Mouse (Mus musculus): ENCODE measurements at regions not wholly inside any gene's neighbourhood (a gene's known extent, or its start where the extent isn't known, plus 50 kb on each side); places are given as distances from the start of the nearest gene placed in this dataset.

DNA sequence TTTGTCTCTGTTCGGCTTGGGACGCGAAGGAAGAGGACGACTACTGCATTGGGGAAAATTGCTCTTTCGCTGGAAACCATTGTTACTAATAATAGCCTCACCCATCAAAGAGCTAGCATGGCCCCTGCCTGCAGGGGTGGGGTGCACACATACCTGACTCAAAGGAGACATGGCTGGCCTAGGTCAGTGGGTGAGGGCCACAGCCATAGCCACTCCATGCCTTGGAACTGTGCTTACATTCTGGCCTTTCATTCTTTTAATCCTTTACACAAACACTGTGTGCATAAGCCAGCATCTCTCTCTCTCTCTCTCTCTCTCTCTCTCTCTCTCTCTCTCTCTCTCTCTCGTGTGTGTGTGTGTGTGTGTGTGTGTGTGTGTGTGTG, 265.9 kb downstream of the Bcor start:
- no peak for ATAC-seq (ENCODE audit: insufficient number of reproducible peaks, low FRiP score, low TSS enrichment, low read depth)
- no peaks in the 10 kb centered on the region for H3K9me3 ChIP-seq (replicated peaks)
- no peaks in the 10 kb centered on the region for H3K36me3 ChIP-seq
- no peak overlapping the region for H3K27ac ChIP-seq (replicated peaks)
- H3K27me3 ChIP-seq = peaks cover 16% of the 10 kb centered on the region
- H3K4me1 ChIP-seq = no peaks in the 10 kb centered on the region
- 36% methylated on average over 6 of the region's 6 CpGs for WGBS
- no peak overlapping the region for H3K9ac ChIP-seq
- H3K4me3 ChIP-seq (replicated peaks) = no peak overlapping the region
- no peak overlapping the region for H3K4me2 ChIP-seq (replicated peaks)

DNA sequence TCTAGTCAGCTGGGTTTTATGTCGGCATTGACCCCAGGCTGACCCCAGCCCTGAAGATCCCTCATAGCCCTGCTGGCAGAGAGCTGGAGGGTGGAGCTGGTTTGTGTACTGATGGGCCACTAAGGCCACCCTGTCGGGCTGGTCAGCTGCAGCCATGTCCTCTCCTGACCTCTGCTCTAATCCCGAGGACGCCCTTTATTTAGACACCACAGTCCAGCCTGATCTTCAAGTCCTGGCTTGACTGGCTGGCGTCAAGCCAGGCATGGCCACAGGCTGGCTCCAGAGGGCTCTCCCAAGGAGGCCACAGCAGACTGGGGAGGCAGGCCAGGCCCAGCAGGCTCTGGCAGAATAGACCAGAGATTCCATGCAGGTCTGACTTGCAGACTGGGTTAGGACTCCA, 264.8 kb downstream of the Bcor start:
- Histone ChIP-seq H3K9ac (no peak overlapping the region), H3K27me3 (peaks cover 16% of the 10 kb centered on the region), H3K36me3 (no peaks in the 10 kb centered on the region), H3K27ac (replicated peaks) (no peak overlapping the region), H3K4me1 (no peaks in the 10 kb centered on the region), H3K4me2 (replicated peaks) (no peak overlapping the region), H3K9me3 (replicated peaks) (no peaks in the 10 kb centered on the region), H3K4me3 (replicated peaks) (no peak overlapping the region)
- ATAC-seq (ENCODE audit: insufficient number of reproducible peaks, low FRiP score, low TSS enrichment, low read depth) = no peak; the same call in 1 of the 2 replicates
- 41% methylated on average over 5 of the region's 5 CpGs for WGBS

DNA sequence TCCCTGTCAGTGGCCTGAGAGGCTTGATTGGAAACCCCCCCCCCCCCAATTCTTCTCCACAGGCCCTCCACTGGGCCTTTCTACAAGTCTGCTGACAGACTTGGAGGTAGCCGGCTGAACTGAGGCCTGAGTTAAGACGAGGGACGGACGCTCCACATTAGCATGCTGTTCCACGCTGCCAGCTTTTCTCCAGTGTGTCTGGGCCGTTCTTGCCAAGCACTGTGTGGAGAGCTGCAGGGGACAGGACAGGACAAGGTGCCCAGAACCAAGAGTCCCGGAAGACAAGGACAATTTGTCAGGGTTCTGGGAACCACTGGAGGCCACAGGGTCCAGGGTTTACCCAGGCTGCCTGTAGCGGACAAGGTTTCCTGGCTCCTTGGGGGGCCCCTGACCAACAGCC, 261.9 kb downstream of the Bcor start:
- Histone ChIP-seq H3K4me2 (replicated peaks) (no peak overlapping the region), H3K27me3 (peaks cover 11% of the 10 kb centered on the region; the same call in 1 of the 2 replicates), H3K27ac (replicated peaks) (no peak overlapping the region), H3K4me3 (replicated peaks) (no peak overlapping the region), H3K36me3 (no peaks in the 10 kb centered on the region), H3K9me3 (replicated peaks) (no peaks in the 10 kb centered on the region), H3K4me1 (no peaks in the 10 kb centered on the region), H3K9ac (no peak overlapping the region)
- ATAC-seq (ENCODE audit: insufficient number of reproducible peaks, low FRiP score, low TSS enrichment, low read depth) = no peak
- 80% methylated on average over 8 of the region's 8 CpGs for WGBS

DNA sequence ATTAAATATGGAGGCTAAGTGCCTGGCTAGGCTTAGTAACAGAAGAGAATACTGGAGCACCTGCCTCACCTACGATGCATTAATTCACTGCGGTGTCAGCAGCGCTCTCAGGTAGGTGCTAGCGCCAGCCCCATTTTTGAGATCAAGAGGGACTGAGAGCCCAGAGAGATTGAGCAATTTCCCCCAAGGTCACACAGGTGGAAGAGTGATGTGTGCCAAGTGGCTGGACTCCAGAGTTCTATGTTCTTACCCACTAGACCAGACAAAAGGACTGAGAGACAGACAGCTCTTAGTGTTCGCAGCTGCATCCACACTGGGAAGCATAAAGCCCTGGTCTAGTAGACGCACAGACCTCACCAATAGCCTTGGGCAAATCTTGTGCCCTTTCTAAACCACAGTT, 261.1 kb downstream of the Bcor start:
- Histone ChIP-seq H3K9ac (no peak overlapping the region), H3K27me3 (peaks cover 11% of the 10 kb centered on the region; the same call in 1 of the 2 replicates), H3K27ac (replicated peaks) (no peak overlapping the region), H3K36me3 (no peaks in the 10 kb centered on the region), H3K4me3 (replicated peaks) (no peak overlapping the region), H3K9me3 (replicated peaks) (no peaks in the 10 kb centered on the region), H3K4me1 (no peaks in the 10 kb centered on the region), H3K4me2 (replicated peaks) (no peak overlapping the region)
- ATAC-seq (ENCODE audit: insufficient number of reproducible peaks, low FRiP score, low TSS enrichment, low read depth) = no peak
- 83% methylated on average over 6 of the region's 6 CpGs for WGBS

DNA sequence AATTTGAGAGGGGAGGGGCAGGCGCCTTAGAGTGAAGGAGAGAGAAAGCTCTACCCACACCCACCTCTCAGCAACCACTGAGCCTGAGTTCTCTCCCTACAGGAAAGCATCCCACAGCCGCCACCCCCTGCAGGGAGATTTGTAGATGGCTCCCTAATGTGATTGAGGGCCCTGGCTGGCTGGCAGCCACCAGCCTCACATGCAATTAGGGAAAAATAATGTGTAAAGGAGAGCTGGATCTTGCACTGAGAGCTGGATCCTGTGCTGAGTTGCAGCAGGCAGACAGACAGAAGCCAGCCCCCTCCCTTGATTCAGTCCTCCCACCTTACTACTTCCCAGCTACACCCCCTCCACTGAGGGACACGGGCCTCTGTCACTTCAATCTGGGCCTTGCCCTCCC, 260.2 kb downstream of the Bcor start:
- peaks cover 11% of the 10 kb centered on the region; the same call in 1 of the 2 replicates for H3K27me3 ChIP-seq
- H3K4me3 ChIP-seq (replicated peaks) = no peak overlapping the region
- H3K4me2 ChIP-seq (replicated peaks) = no peak overlapping the region
- H3K9me3 ChIP-seq (replicated peaks) = no peaks in the 10 kb centered on the region
- H3K27ac ChIP-seq (replicated peaks) = no peak overlapping the region
- WGBS = 40% methylated on average over 3 of the region's 3 CpGs
- no peaks in the 10 kb centered on the region for H3K4me1 ChIP-seq
- no peaks in the 10 kb centered on the region for H3K36me3 ChIP-seq
- no peak overlapping the region for H3K9ac ChIP-seq
- ATAC-seq (ENCODE audit: insufficient number of reproducible peaks, low FRiP score, low TSS enrichment, low read depth) = no peak

DNA sequence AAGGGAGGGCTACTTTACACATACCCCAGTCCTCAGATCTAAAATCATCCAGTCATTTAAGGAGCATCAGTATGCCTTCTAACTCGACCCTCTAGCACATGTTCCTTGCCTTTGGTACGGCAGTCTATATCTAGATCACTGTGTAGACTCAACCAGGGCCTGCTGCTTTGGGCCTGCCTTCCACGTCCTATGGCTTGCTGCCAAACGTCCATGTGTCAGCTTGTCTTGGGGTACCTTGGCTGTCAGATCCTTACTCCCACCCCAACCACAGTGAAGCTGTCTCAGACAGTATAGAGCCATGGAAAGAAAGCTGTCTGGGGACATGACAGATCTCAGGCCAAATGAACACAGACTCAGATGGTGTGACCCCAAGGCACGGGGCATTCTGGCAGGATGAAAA, 258.4 kb downstream of the Bcor start:
- Histone ChIP-seq H3K9ac (no peak overlapping the region), H3K4me2 (replicated peaks) (no peak overlapping the region), H3K27ac (replicated peaks) (no peak overlapping the region), H3K27me3 (no peaks in the 10 kb centered on the region; the same call in 1 of the 2 replicates), H3K9me3 (replicated peaks) (no peaks in the 10 kb centered on the region), H3K36me3 (no peaks in the 10 kb centered on the region), H3K4me3 (replicated peaks) (no peak overlapping the region), H3K4me1 (no peaks in the 10 kb centered on the region)
- WGBS = 53% methylated on average over 5 of the region's 5 CpGs
- no peak for ATAC-seq (ENCODE audit: insufficient number of reproducible peaks, low FRiP score, low TSS enrichment, low read depth)

DNA sequence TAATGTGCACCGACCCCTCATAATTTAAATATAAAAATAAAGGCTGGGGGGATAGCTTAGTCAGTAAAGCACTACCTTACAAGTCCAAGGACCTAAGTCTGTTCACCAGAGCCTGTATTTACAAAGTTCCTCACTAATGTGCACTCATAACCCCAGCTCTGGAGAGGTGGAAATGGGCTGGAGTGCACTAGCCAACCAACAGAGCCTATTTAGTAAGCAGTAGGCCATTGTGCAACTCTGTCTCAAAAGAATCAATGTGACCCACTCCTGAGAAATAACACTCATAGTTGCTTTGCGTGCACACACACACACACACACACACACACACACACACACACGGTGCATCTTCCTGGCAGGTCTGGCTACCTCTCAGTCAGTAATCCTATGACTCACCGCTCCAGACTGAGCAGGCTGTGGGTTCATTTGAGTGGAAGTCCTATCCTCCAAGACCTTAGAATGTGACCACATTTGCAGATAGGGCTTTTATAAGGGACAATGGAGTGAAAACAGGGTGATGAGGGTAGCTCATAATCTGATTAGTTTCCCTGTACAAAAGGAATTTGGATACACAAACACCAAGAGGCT, 256.9 kb downstream of the Bcor start:
- no peak overlapping the region for H3K4me3 ChIP-seq (replicated peaks)
- 80% methylated on average over 4 of the region's 4 CpGs for WGBS
- H3K4me1 ChIP-seq = no peaks in the 10 kb centered on the region
- H3K27me3 ChIP-seq = no peaks in the 10 kb centered on the region; the same call in 1 of the 2 replicates
- no peak overlapping the region for H3K4me2 ChIP-seq (replicated peaks)
- H3K36me3 ChIP-seq = no peaks in the 10 kb centered on the region
- no peak for ATAC-seq (ENCODE audit: insufficient number of reproducible peaks, low FRiP score, low TSS enrichment, low read depth)
- no peak overlapping the region for H3K9ac ChIP-seq
- H3K27ac ChIP-seq (replicated peaks) = no peak overlapping the region
- H3K9me3 ChIP-seq (replicated peaks) = no peaks in the 10 kb centered on the region

DNA sequence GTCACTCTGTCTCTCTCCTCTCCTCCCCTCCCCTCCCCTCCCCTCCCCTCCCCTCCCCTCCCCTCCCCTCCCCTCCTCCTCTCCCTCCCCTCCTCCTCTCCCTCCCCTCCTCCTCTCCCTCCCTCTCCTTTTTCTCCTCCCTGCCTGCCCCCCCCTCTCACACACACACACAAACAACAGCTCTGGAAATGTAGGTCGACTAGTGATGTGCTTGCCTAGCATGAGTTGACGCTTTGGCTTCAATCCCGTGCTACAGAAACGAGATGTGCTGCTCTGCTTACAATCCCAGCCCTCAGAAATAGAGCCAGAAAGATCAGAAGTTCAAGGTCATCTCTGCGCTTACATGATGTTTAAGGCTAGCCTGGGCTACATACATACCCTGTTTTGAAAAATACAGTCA, 254.9 kb downstream of the Bcor start:
- Histone ChIP-seq H3K27ac (replicated peaks) (no peak overlapping the region), H3K4me2 (replicated peaks) (no peak overlapping the region), H3K4me1 (no peaks in the 10 kb centered on the region), H3K27me3 (no peaks in the 10 kb centered on the region; the same call in 1 of the 2 replicates), H3K4me3 (replicated peaks) (no peak overlapping the region), H3K9me3 (replicated peaks) (no peaks in the 10 kb centered on the region), H3K36me3 (no peaks in the 10 kb centered on the region), H3K9ac (no peak overlapping the region)
- no peak for ATAC-seq (ENCODE audit: insufficient number of reproducible peaks, low FRiP score, low TSS enrichment, low read depth)
- WGBS = 58% methylated on average over 5 of the region's 5 CpGs

DNA sequence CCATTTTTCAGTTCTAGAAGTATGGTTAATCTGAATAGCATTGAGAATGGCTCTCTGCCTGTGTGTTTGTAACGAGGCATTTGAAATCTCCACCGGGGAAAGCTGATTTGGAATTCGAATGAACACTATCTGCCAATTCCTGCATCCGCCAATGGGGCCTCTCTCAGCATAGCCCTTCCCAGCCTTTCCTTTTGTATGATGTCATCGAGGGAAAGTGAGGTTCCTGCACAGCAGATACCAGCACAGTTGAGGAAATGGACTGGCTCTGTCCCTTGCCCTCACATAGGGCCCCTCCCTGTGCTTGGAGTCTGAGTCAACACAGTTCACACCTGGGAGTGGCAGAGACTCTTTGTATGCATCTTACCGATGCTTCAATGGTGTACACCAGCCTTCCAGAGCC, 253.0 kb downstream of the Bcor start:
- Histone ChIP-seq H3K36me3 (no peaks in the 10 kb centered on the region), H3K9me3 (replicated peaks) (no peaks in the 10 kb centered on the region), H3K4me2 (replicated peaks) (no peak overlapping the region), H3K27ac (replicated peaks) (no peak overlapping the region), H3K4me1 (no peaks in the 10 kb centered on the region), H3K9ac (no peak overlapping the region), H3K27me3 (no peaks in the 10 kb centered on the region; the same call in 1 of the 2 replicates), H3K4me3 (replicated peaks) (no peak overlapping the region)
- 59% methylated on average over 6 of the region's 6 CpGs for WGBS
- no peak for ATAC-seq (ENCODE audit: insufficient number of reproducible peaks, low FRiP score, low TSS enrichment, low read depth)

DNA sequence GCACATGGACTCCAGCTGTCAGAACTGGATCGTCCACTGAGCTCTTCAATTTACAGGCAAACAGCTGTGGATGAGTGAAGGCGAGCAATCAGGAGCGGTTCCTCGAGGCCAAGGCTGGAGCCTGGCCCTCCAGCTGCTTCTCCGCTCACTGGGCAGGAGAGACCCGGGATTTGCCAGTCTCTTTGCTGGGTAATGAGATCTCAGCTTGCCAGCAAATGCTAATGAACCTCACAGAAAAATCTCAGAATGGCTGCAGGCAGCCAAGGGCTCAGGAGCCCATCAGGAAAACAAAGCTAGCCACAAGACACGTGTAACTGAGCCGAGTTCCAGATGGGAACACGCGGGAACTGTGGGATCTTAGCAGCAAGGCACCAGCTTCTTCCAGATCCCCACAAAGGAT, 244.2 kb downstream of the Bcor start:
- H3K9ac ChIP-seq = no peak overlapping the region
- H3K27ac ChIP-seq (replicated peaks) = no peak overlapping the region
- 0 out of 2 replicates have a peak, but pooled peaks cover 5% of the 10 kb centered on the region for H3K27me3 ChIP-seq
- no peak overlapping the region for H3K4me2 ChIP-seq (replicated peaks)
- no peaks in the 10 kb centered on the region for H3K36me3 ChIP-seq
- 56% methylated on average over 10 of the region's 10 CpGs for WGBS
- no peaks in the 10 kb centered on the region for H3K9me3 ChIP-seq (replicated peaks)
- no peak for ATAC-seq (ENCODE audit: insufficient number of reproducible peaks, low FRiP score, low TSS enrichment, low read depth)
- no peaks in the 10 kb centered on the region for H3K4me1 ChIP-seq
- no peak overlapping the region for H3K4me3 ChIP-seq (replicated peaks)

DNA sequence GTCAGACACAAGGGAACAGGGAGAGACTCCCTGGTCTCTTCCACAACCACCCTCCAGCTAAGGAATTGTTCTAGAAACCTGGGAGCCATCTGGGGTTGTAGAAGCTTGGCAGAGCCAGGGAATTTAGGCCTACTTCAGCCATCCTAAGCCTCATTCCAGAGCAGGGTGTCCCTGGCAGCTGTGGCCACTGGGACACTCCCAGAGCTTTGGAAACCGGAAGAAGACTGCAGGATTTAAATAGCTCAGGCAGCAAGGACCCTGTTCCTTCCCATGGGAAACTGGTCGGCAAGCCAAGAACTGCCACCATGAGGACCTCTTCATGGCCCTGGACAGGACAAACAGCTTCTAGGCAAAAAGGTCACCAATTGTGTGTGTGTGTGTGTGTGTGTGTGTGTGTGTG, 239.9 kb downstream of the Bcor start:
- H3K4me3 ChIP-seq (replicated peaks) = no peak overlapping the region
- H3K27me3 ChIP-seq = 0 out of 2 replicates have a peak, but pooled peaks cover 5% of the 10 kb centered on the region
- H3K9ac ChIP-seq = no peak overlapping the region
- H3K4me1 ChIP-seq = no peaks in the 10 kb centered on the region
- no peaks in the 10 kb centered on the region for H3K9me3 ChIP-seq (replicated peaks)
- no peaks in the 10 kb centered on the region for H3K36me3 ChIP-seq
- H3K4me2 ChIP-seq (replicated peaks) = no peak overlapping the region
- WGBS = 58% methylated on average over 2 of the region's 2 CpGs
- ATAC-seq (ENCODE audit: insufficient number of reproducible peaks, low FRiP score, low TSS enrichment, low read depth) = no peak
- H3K27ac ChIP-seq (replicated peaks) = no peak overlapping the region

DNA sequence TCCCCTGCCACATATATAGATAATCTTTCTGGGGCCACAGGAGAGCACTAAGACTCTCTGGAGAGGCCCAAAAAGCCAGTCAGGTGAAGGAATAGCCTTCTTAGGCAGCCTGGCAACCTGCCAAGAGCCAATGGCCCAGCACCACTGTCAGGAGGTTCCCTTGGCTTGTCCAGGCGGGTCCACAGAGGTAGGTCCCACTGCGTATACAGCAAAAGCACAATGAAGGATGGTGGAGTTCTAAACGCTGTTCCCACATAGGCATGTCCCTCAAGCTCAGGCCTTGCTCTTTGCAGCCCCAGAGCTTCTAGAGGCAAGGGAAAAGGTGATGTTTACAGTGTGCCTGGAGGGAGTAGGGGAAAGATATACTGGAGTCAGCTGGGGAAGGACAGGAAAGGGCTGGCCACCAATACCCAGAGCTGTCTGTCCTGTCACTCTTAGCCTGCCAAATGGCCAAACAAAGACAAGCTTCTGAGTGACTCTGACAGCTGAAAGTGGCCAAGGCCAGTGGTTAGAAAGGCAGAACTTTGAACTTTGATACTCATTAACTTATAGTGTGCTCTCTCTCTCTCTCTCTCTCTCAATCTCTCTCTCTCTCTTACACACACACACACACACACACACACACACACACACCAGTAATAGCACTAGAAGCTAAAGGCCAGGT, 235.4 kb downstream of the Bcor start:
- Histone ChIP-seq H3K27me3 (no peaks in the 10 kb centered on the region), H3K36me3 (no peaks in the 10 kb centered on the region), H3K4me1 (peaks cover 7% of the 10 kb centered on the region; the same call in 1 of the 2 replicates), H3K4me3 (replicated peaks) (no peak overlapping the region), H3K4me2 (replicated peaks) (no peak overlapping the region), H3K9ac (no peak overlapping the region), H3K27ac (replicated peaks) (no peak overlapping the region), H3K9me3 (replicated peaks) (no peaks in the 10 kb centered on the region)
- ATAC-seq (ENCODE audit: insufficient number of reproducible peaks, low FRiP score, low TSS enrichment, low read depth) = no peak
- WGBS = 84% methylated on average over 3 of the region's 3 CpGs
